Mouse (Mus musculus): ENCODE data around the gene Clmp. TPM values are rescaled to one million over a fixed set of nuclear protein-coding genes. Genes with fewer than 3 reads are reported as not detected.

Gene Clmp
- polyA plus RNA-seq, 1 experiment from 2014 or later, result 42.9 TPM

DNA sequence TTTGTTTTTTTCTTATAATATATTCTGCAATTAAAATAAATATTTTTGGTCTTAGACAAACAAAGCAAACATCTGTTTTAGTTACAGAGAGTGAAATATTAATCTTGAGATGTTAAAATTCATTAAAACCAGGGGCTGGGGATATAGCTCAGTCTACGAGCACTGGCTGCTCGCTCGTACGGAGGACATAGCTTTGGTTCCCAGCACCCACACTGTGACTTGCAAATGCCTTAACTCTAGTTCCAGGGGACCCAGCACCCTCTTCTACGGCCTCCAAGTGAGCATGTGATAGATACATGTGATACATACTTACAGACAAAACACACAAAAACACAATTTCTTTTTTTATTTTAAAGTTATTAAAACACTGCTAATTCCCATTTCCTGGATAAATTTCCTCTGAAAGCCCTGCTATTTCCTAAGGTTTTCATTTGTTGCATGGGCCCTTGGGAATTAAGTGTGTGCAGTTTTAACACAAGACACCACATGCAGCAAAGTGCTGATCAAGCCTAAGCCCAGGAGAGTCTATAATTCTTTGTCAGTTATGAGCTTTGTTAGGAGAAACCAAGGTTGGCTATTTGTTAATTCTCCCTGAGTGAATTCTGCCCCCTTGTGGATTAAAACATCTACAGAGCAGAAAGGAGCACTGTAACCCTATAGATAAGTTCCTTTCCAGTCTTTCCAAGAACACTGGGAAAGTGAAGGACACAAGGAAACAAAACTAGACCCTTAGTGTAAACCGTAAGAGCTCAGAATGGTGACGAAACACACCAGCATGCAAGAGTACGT, 64.3 kb downstream of the Clmp start:
- ATAC-seq (ENCODE audit: insufficient number of reproducible peaks, insufficient read depth, low FRiP score, low read depth), result no peak
- Histone ChIP-seq H3K9ac (replicated peaks; ENCODE audit: low read depth, low read length) (no peak overlapping the region), H3K4me3 (ENCODE audit: low read depth, low read length) (no peak overlapping the region), H3K36me3 (ENCODE audit: control insufficient read depth, insufficient read depth, low read length) (no peaks in the 10 kb centered on the region), H3K9me3 (ENCODE audit: control insufficient read depth, low read depth, low read length) (no peaks in the 10 kb centered on the region), H3K4me1 (ENCODE audit: control insufficient read depth, insufficient read depth, low read length) (no peaks in the 10 kb centered on the region), H3K4me2 (replicated peaks; ENCODE audit: low read depth, low read length) (no peak overlapping the region), H3K27ac (ENCODE audit: low read length) (no peak overlapping the region), H3K27me3 (ENCODE audit: control insufficient read depth, insufficient read depth, low read length) (no peaks in the 10 kb centered on the region)
- 68% methylated on average over 8 of the region's 8 CpGs for WGBS

DNA sequence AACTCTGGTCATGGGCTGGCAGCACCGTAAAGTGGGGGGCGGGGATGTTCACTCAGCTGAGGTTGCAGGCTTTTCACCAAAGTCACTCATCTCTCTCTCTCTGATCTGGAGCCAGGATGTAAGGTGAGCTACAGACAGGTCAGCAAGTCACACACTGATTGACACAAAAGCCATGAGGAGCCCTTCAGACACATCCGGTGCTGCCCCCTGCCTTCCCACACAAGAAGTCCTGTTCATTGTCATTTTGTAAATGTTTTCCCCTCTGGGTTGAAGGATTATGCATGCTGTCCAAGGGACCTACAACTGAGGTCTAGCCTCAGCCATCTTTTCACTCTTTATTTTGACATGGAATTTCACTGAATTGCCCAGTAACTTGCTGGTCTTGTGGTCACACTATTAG, 66.0 kb downstream of the Clmp start:
- Histone ChIP-seq H3K27me3 (ENCODE audit: control insufficient read depth, insufficient read depth, low read length) (no peaks in the 10 kb centered on the region), H3K9ac (replicated peaks; ENCODE audit: low read depth, low read length) (no peak overlapping the region), H3K9me3 (ENCODE audit: control insufficient read depth, low read depth, low read length) (no peaks in the 10 kb centered on the region), H3K4me2 (replicated peaks; ENCODE audit: low read depth, low read length) (no peak overlapping the region), H3K36me3 (ENCODE audit: control insufficient read depth, insufficient read depth, low read length) (no peaks in the 10 kb centered on the region), H3K27ac (ENCODE audit: low read length) (no peak overlapping the region), H3K4me3 (ENCODE audit: low read depth, low read length) (no peak overlapping the region), H3K4me1 (ENCODE audit: control insufficient read depth, insufficient read depth, low read length) (no peaks in the 10 kb centered on the region)
- no peak for ATAC-seq (ENCODE audit: insufficient number of reproducible peaks, insufficient read depth, low FRiP score, low read depth)
- WGBS, result 64% methylated on average over 3 of the region's 3 CpGs

DNA sequence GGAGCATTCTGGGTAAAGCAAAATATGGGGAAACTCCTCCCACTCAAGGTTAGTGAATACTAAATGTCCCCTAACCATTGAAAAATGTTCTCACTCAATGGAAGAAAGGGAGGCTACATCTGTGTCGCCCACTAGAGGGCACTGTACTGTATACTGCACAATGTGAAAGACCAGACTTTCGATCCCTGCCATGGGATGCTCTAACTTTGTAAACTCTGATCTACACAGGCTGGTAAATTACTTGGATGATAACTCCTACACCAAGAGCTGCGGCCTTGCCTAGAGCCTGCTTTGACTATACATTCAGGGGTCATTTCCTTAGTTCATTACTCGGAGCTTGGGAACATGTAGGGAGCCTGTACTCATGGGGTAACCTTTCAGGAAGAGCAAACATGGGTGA, 70.6 kb downstream of the Clmp start:
- no peak overlapping the region for H3K4me3 ChIP-seq (ENCODE audit: low read depth, low read length)
- ATAC-seq (ENCODE audit: insufficient number of reproducible peaks, insufficient read depth, low FRiP score, low read depth), result no peak
- H3K27ac ChIP-seq (ENCODE audit: low read length), result no peak overlapping the region
- H3K36me3 ChIP-seq (ENCODE audit: control insufficient read depth, insufficient read depth, low read length), result peaks cover 1% of the 10 kb centered on the region; the same call in 1 of the 2 replicates
- H3K4me1 ChIP-seq (ENCODE audit: control insufficient read depth, insufficient read depth, low read length), result peaks cover 11% of the 10 kb centered on the region; the same call in 1 of the 2 replicates
- no peaks in the 10 kb centered on the region for H3K27me3 ChIP-seq (ENCODE audit: control insufficient read depth, insufficient read depth, low read length)
- peak overlapping the region; percentile 47; the same call in 1 of the 2 replicates for H3K4me2 ChIP-seq (replicated peaks; ENCODE audit: low read depth, low read length)
- WGBS, result 28% methylated on average over 4 of the region's 4 CpGs
- no peaks in the 10 kb centered on the region for H3K9me3 ChIP-seq (ENCODE audit: control insufficient read depth, low read depth, low read length)
- H3K9ac ChIP-seq (replicated peaks; ENCODE audit: low read depth, low read length), result no peak overlapping the region

DNA sequence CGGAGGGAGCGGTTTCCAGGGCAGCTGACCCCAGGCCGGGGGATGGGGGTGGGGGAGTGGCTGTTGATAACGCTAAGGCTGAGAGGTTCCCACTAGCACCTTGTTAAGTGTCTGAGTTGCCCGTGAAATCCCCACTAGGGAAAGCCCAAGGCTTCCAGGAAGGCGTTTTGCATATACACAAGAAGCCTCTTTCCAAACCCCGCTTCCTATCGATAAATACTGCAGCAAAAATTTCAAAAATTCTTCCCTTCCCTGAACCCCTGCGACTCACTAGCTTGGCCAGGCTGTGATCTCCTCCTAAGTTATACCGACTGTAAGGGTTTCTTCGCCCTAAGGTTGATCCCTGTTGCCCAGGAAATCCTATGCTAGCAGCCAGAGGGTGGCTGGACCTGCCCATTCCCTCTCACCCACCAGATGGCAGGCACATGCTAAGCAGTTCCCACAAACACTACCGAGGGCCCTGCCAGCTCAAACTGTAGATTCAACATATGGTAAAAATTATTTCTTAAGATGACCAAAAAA, 71.4 kb downstream of the Clmp start:
- H3K9ac ChIP-seq (replicated peaks; ENCODE audit: low read depth, low read length), result no peak overlapping the region

DNA sequence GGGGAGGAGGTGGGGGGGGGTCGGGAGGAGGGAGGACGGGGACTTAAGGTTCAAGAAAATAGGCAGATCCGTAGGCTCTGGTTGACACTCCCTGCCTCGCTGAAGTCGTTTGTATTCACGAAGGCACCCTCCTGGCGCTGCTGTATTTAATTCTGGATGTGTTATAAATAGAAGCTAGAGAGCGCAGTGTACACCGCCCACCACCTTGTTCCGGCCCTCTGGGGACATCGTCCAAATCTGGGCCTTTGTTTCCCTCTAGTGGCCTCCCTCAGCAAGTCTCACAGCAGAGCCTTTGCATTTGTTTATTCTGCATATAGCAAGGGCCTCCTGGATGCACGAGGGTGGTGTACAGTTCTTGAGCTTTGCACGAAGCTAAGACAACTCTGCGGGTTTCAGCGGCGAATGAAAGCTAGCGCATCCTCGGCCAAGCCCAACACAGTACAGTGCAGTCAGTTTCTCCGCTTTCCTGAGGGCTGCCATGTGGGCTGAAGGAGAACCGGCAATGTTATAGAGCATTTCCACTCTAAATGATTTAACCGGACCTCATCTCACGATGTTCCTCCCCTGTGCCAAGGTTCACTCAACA, 72.0 kb downstream of the Clmp start:
- peak; percentile 88 for ATAC-seq (ENCODE audit: insufficient number of reproducible peaks, insufficient read depth, low FRiP score, low read depth)
- H3K4me3 ChIP-seq (ENCODE audit: low read depth, low read length), result 0 out of 2 replicates have a peak overlapping the region, but pooled peaks have one; percentile 8
- H3K9me3 ChIP-seq (ENCODE audit: control insufficient read depth, low read depth, low read length), result no peaks in the 10 kb centered on the region
- H3K36me3 ChIP-seq (ENCODE audit: control insufficient read depth, insufficient read depth, low read length), result peaks cover 4% of the 10 kb centered on the region; the same call in 1 of the 2 replicates
- H3K4me2 ChIP-seq (replicated peaks; ENCODE audit: low read depth, low read length), result peak overlapping the region; percentile 47
- 10% methylated on average over 22 of the region's 22 CpGs for WGBS
- H3K4me1 ChIP-seq (ENCODE audit: control insufficient read depth, insufficient read depth, low read length), result peaks cover 11% of the 10 kb centered on the region; the same call in 1 of the 2 replicates
- no peaks in the 10 kb centered on the region for H3K27me3 ChIP-seq (ENCODE audit: control insufficient read depth, insufficient read depth, low read length)
- H3K9ac ChIP-seq (replicated peaks; ENCODE audit: low read depth, low read length), result no peak overlapping the region
- H3K27ac ChIP-seq (ENCODE audit: low read length), result peak overlapping the region; percentile 27; the same call in 1 of the 2 replicates

More for the DNA sequence above, 71.4 kb downstream of the Clmp start:
- no peaks in the 10 kb centered on the region for H3K27me3 ChIP-seq (ENCODE audit: control insufficient read depth, insufficient read depth, low read length)
- peak overlapping the region; percentile 39; the same call in 1 of the 2 replicates for H3K27ac ChIP-seq (ENCODE audit: low read length)
- H3K4me2 ChIP-seq (replicated peaks; ENCODE audit: low read depth, low read length), result peak overlapping the region; percentile 47
- peaks cover 4% of the 10 kb centered on the region; the same call in 1 of the 2 replicates for H3K36me3 ChIP-seq (ENCODE audit: control insufficient read depth, insufficient read depth, low read length)
- peak; percentile 39; the same call in 1 of the 2 replicates for ATAC-seq (ENCODE audit: insufficient number of reproducible peaks, insufficient read depth, low FRiP score, low read depth)
- H3K9me3 ChIP-seq (ENCODE audit: control insufficient read depth, low read depth, low read length), result no peaks in the 10 kb centered on the region
- 12% methylated on average over 12 of the region's 12 CpGs for WGBS
- H3K4me3 ChIP-seq (ENCODE audit: low read depth, low read length), result 0 out of 2 replicates have a peak overlapping the region, but pooled peaks have one; percentile 8
- peaks cover 11% of the 10 kb centered on the region; the same call in 1 of the 2 replicates for H3K4me1 ChIP-seq (ENCODE audit: control insufficient read depth, insufficient read depth, low read length)

DNA sequence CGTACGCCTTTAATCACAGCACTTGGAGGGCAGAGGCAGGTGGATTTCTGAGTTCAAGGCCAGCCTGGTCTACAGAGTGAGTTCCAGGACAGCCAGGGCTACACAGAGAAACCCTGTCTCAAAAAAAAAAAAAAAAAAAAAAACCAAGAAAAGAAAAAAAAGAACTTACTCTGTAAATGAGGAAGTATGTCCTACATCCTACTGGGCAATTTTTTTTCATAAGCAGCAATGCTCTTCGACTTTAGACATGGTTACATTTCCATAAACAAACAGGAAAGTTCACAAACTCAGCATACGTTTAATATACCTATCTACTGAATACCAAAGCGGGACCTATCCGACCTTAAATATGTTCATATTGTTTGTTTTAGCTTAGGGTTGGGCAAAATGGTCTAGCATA, 76.6 kb downstream of the Clmp start:
- no peak overlapping the region for H3K9ac ChIP-seq (replicated peaks; ENCODE audit: low read depth, low read length)
- H3K9me3 ChIP-seq (ENCODE audit: control insufficient read depth, low read depth, low read length), result no peaks in the 10 kb centered on the region
- no peak overlapping the region for H3K4me2 ChIP-seq (replicated peaks; ENCODE audit: low read depth, low read length)
- H3K36me3 ChIP-seq (ENCODE audit: control insufficient read depth, insufficient read depth, low read length), result peaks cover 4% of the 10 kb centered on the region; the same call in 1 of the 2 replicates
- peaks cover 5% of the 10 kb centered on the region; the same call in 1 of the 2 replicates for H3K4me1 ChIP-seq (ENCODE audit: control insufficient read depth, insufficient read depth, low read length)
- ATAC-seq (ENCODE audit: insufficient number of reproducible peaks, insufficient read depth, low FRiP score, low read depth), result no peak
- H3K27me3 ChIP-seq (ENCODE audit: control insufficient read depth, insufficient read depth, low read length), result no peaks in the 10 kb centered on the region
- no peak overlapping the region for H3K4me3 ChIP-seq (ENCODE audit: low read depth, low read length)
- no peak overlapping the region for H3K27ac ChIP-seq (ENCODE audit: low read length)
- WGBS, result 81% methylated on average over 6 of the region's 6 CpGs

DNA sequence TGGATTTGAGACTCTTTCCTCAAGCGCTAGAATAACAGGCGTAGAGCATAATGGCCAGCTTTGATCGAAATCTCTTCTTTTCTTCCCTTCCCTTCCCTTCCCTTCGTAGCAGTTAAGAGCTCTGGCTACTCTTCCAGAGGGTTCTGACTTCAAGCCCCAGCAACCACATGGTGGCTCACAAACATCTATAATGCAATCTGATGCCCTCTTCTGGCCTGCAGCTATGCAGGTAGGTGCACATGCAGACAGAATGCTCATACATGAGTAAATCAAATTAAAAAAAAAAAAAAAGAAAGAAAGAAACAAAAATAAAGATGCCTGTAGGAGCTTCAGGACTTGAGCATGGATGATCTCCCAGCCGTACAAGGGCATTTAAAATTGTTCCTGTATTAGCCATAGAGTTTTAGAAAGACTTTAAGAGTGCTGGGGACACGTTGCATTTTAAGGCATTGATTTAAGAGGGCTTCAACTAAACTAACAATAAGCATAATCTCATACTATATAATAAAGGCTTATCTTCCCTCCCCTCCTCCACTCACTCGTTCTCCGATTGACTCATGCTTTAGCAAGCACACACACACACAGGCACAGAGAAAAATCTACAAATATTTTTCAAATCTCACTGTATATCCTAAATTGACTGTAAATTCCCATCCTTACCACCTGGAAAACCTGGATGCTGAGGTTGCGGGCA, 79.3 kb downstream of the Clmp start:
- Histone ChIP-seq H3K9me3 (ENCODE audit: control insufficient read depth, low read depth, low read length) (no peaks in the 10 kb centered on the region), H3K9ac (replicated peaks; ENCODE audit: low read depth, low read length) (no peak overlapping the region), H3K36me3 (ENCODE audit: control insufficient read depth, insufficient read depth, low read length) (peaks cover 4% of the 10 kb centered on the region; the same call in 1 of the 2 replicates), H3K27ac (ENCODE audit: low read length) (no peak overlapping the region), H3K4me3 (ENCODE audit: low read depth, low read length) (no peak overlapping the region), H3K4me1 (ENCODE audit: control insufficient read depth, insufficient read depth, low read length) (no peaks in the 10 kb centered on the region; the same call in 1 of the 2 replicates), H3K27me3 (ENCODE audit: control insufficient read depth, insufficient read depth, low read length) (no peaks in the 10 kb centered on the region), H3K4me2 (replicated peaks; ENCODE audit: low read depth, low read length) (no peak overlapping the region)
- ATAC-seq (ENCODE audit: insufficient number of reproducible peaks, insufficient read depth, low FRiP score, low read depth), result no peak
- WGBS, result 73% methylated on average over 9 of the region's 9 CpGs

DNA sequence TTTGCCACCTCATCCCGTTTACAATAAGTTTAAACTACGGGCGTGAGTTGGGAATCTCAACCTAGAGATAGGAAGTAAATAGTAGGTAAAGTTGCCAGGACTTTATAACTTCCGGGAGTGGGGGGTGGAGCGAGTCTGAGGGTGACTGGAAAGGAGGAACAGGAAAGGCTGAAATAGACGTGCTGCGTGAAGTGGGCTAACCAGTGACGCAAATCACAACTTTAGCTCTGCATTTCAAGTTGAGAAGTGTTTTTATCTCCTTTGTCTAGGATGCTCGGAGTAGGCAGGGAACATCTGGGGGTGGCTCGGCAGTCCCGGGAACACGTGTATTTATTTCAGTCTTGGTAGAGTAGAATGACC, 79.8 kb downstream of the Clmp start:
- H3K4me2 ChIP-seq (replicated peaks; ENCODE audit: low read depth, low read length), result no peak overlapping the region
- WGBS, result 55% methylated on average over 12 of the region's 12 CpGs
- no peaks in the 10 kb centered on the region; the same call in 1 of the 2 replicates for H3K4me1 ChIP-seq (ENCODE audit: control insufficient read depth, insufficient read depth, low read length)
- no peak for ATAC-seq (ENCODE audit: insufficient number of reproducible peaks, insufficient read depth, low FRiP score, low read depth)
- H3K9me3 ChIP-seq (ENCODE audit: control insufficient read depth, low read depth, low read length), result no peaks in the 10 kb centered on the region
- no peak overlapping the region for H3K4me3 ChIP-seq (ENCODE audit: low read depth, low read length)
- peaks cover 4% of the 10 kb centered on the region; the same call in 1 of the 2 replicates for H3K36me3 ChIP-seq (ENCODE audit: control insufficient read depth, insufficient read depth, low read length)
- H3K9ac ChIP-seq (replicated peaks; ENCODE audit: low read depth, low read length), result no peak overlapping the region
- no peak overlapping the region for H3K27ac ChIP-seq (ENCODE audit: low read length)
- no peaks in the 10 kb centered on the region for H3K27me3 ChIP-seq (ENCODE audit: control insufficient read depth, insufficient read depth, low read length)
